Mouse (Mus musculus): Measurements from ENCODE around the gene Tns3. TPM values are rescaled to one million over a fixed set of nuclear protein-coding genes. Genes with fewer than 3 reads are reported as not detected.
A peak's percentile ranks its signal among the peaks of the same experiment; 100 is the strongest.

The Tns3 gene
- total and polyA plus RNA-seq, 2 experiments, result 12.8 to 15.3 TPM

DNA sequence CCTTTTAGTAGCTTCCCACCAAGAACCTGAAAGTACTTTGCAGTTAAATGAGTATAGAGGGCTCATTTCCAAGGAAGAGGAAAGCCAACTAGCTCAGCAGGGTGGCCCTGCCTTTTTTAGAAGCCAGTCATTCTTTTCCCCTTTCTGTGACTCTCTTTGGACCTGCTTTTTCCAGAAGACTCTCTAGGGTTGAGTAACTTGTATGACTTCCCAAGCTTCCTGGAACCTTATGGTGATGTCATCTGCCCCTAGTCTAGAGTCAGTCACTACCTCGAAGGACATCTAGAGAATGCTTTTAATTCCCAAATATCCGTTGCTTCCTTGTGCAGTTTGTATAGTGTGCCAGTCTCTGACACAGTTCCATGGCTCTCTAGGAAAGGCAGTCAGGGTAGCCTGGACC lies 4.8 kb upstream of the Tns3 start:
- Histone ChIP-seq H3K9ac (ENCODE audit: low read depth, low read length) (no peak overlapping the region), H3K4me3 (ENCODE audit: insufficient read depth, low read depth, low read length) (no peak overlapping the region), H3K27ac (replicated peaks; ENCODE audit: insufficient read depth, low read depth, low read length) (no peak overlapping the region), H3K27me3 (ENCODE audit: control insufficient read depth, insufficient read depth, low read length) (no peaks in the 10 kb centered on the region), H3K79me2 (ENCODE audit: control insufficient read depth, insufficient read depth, low read length) (peaks cover 2% of the 10 kb centered on the region; the same call in 1 of the 2 replicates), H3K36me3 (ENCODE audit: control insufficient read depth, insufficient read depth, low read length) (no peaks in the 10 kb centered on the region), H3K4me1 (ENCODE audit: control insufficient read depth, insufficient read depth, low read length) (no peaks in the 10 kb centered on the region)
- DNase-seq (ENCODE audit: extremely low read depth, low read depth, low spot score), result no peak
- TF ChIP-seq POLR2A (IDR thresholded peaks at IDR 0.05; ENCODE audit: extremely low read depth, insufficient read depth, low read length) (no peak), CTCF (IDR thresholded peaks at IDR 0.05; ENCODE audit: low read depth, low read length) (no peak)
- WGBS, result 85% methylated on average over 2 of the region's 2 CpGs

DNA sequence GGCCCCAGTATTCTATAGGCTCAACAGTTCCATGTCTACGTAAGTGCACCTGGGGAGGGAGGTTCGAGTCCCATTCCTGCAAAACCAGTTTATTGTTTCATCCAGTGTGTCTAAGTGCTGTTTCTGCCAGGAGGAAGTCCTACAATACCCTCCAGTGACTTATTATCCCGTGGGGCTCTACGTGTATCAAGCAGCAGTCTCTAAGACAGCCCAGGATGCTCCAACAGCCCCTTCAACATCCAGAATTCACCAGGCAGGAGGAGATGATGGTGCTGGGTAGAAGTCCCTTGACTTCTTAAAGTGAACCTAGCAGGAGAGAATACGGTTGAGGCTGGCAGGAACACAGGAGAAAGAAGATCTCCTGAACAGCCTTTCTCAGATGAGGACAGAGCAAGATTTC lies 462 bp upstream of the Tns3 start:
- peak overlapping the region; percentile 96 for H3K4me3 ChIP-seq (ENCODE audit: insufficient read depth, low read depth, low read length)
- H3K27ac ChIP-seq (replicated peaks; ENCODE audit: insufficient read depth, low read depth, low read length), result peak overlapping the region; percentile 24; the same call in 1 of the 2 replicates
- H3K79me2 ChIP-seq (ENCODE audit: control insufficient read depth, insufficient read depth, low read length), result peaks cover 16% of the 10 kb centered on the region; the same call in 1 of the 2 replicates
- H3K36me3 ChIP-seq (ENCODE audit: control insufficient read depth, insufficient read depth, low read length), result no peaks in the 10 kb centered on the region
- no peaks in the 10 kb centered on the region for H3K27me3 ChIP-seq (ENCODE audit: control insufficient read depth, insufficient read depth, low read length)
- H3K4me1 ChIP-seq (ENCODE audit: control insufficient read depth, insufficient read depth, low read length), result peaks cover 7% of the 10 kb centered on the region; the same call in 1 of the 2 replicates
- 58% methylated on average over 5 of the region's 5 CpGs for WGBS
- TF ChIP-seq POLR2A (IDR thresholded peaks at IDR 0.05; ENCODE audit: extremely low read depth, insufficient read depth, low read length) (no peak), CTCF (IDR thresholded peaks at IDR 0.05; ENCODE audit: low read depth, low read length) (no peak)
- no peak for DNase-seq (ENCODE audit: extremely low read depth, low read depth, low spot score)
- peak overlapping the region; percentile 96; the same call in 1 of the 2 replicates for H3K9ac ChIP-seq (ENCODE audit: low read depth, low read length)

DNA sequence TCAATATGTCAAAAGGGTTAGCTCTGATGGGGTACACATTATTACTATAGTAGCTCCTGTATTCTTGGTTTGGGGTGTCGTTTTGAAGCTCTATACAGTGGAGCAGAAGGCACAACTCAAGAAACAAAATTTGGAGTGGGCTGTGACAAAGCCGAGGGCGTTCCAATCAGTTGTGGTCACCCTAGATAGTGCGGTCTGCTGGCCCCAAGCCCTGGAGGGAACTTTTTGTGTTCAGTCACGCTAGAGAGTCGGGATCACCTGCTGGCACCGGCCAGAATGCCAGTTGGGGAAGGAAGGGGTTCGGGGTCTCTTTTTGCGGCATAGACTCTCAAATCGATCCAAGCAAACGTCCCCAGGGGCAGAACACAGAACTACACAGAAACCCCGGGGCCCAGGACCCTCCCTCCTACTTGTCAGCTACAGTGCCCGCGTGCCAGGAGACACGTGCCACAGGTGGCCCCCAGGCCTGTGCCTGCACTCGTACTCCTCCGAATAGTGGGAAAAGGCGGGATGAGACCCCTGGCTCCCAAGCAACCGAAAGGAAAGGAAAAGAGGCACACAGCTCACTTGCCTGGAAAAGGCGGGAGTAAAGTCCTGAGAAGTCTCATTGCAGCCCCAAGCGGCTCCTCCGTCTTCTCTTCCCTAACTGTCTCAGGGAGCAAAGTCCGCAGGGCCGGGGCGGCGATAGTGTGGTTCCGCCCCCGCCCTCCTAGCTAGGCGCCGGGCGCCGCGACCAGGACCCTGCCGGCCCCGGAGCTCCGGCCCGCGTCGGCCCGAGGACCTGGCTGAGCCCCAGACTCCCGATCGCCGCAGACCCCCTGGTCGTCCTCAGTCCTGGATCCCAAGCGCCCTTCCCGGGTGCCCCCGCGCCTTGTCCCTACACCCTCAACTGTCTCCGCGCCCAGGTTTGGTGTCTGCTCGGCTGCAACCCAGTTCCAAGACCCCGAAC lies 617 bp downstream of the Tns3 start:
- TF ChIP-seq CTCF (IDR thresholded peaks at IDR 0.05; ENCODE audit: low read depth, low read length), result no peak
- TF ChIP-seq POLR2A (IDR thresholded peaks at IDR 0.05; ENCODE audit: extremely low read depth, insufficient read depth, low read length), result 0 out of 2 replicates have a peak, but pooled peaks have one; percentile 6
- Histone ChIP-seq H3K79me2 (ENCODE audit: control insufficient read depth, insufficient read depth, low read length) (peaks cover 16% of the 10 kb centered on the region; the same call in 1 of the 2 replicates), H3K4me3 (ENCODE audit: insufficient read depth, low read depth, low read length) (peak overlapping the region; percentile 96), H3K9ac (ENCODE audit: low read depth, low read length) (peak overlapping the region; percentile 96), H3K27me3 (ENCODE audit: control insufficient read depth, insufficient read depth, low read length) (no peaks in the 10 kb centered on the region), H3K4me1 (ENCODE audit: control insufficient read depth, insufficient read depth, low read length) (peaks cover 7% of the 10 kb centered on the region; the same call in 1 of the 2 replicates), H3K36me3 (ENCODE audit: control insufficient read depth, insufficient read depth, low read length) (no peaks in the 10 kb centered on the region), H3K27ac (replicated peaks; ENCODE audit: insufficient read depth, low read depth, low read length) (peak overlapping the region; percentile 86)
- DNase-seq (ENCODE audit: extremely low read depth, low read depth, low spot score), result peak; percentile 66
- 2% methylated on average over 52 of the region's 52 CpGs for WGBS

DNA sequence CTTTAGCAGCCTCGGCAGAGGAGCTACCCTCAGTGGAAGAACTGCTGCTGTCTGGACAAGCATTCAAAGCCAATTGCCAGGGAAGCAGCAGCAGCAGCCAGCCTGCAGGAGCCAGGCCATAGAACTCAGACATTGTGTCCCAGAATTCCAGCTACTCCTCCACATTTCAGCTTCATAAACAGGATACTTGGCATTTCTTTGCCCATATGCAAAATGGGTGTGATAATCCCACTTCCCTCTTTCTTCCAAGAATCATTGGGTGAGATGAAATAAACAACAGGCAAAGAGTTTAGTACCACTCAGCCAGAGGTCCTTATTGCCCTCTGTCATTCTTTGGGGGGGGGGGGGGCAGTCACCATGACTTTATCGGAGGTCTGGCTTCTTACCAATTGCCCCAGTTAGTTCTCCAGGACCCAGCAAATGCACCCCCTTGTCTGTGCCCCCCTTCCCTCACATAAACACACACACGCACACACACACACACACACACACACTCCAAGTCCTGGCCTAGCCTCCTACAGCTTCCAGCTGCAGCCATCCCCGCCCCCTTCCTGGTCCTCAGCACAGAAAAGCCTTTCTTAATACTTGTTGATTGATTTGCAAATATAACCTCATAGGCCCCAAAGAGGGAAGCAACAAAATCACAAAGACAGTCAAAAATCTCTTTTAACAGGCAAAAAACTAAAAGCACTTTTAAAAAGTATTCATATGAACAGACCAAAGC lies 1.5 kb downstream of the Tns3 start:
- peak overlapping the region; percentile 96 for H3K4me3 ChIP-seq (ENCODE audit: insufficient read depth, low read depth, low read length)
- H3K36me3 ChIP-seq (ENCODE audit: control insufficient read depth, insufficient read depth, low read length), result no peaks in the 10 kb centered on the region
- peaks cover 7% of the 10 kb centered on the region; the same call in 1 of the 2 replicates for H3K4me1 ChIP-seq (ENCODE audit: control insufficient read depth, insufficient read depth, low read length)
- no peak for DNase-seq (ENCODE audit: extremely low read depth, low read depth, low spot score)
- H3K9ac ChIP-seq (ENCODE audit: low read depth, low read length), result peak overlapping the region; percentile 15; the same call in 1 of the 2 replicates
- H3K79me2 ChIP-seq (ENCODE audit: control insufficient read depth, insufficient read depth, low read length), result peaks cover 16% of the 10 kb centered on the region; the same call in 1 of the 2 replicates
- no peak for TF ChIP-seq CTCF (IDR thresholded peaks at IDR 0.05; ENCODE audit: low read depth, low read length)
- no peak for TF ChIP-seq POLR2A (IDR thresholded peaks at IDR 0.05; ENCODE audit: extremely low read depth, insufficient read depth, low read length)
- 73% methylated on average over 4 of the region's 4 CpGs for WGBS
- H3K27ac ChIP-seq (replicated peaks; ENCODE audit: insufficient read depth, low read depth, low read length), result no peak overlapping the region
- no peaks in the 10 kb centered on the region for H3K27me3 ChIP-seq (ENCODE audit: control insufficient read depth, insufficient read depth, low read length)

DNA sequence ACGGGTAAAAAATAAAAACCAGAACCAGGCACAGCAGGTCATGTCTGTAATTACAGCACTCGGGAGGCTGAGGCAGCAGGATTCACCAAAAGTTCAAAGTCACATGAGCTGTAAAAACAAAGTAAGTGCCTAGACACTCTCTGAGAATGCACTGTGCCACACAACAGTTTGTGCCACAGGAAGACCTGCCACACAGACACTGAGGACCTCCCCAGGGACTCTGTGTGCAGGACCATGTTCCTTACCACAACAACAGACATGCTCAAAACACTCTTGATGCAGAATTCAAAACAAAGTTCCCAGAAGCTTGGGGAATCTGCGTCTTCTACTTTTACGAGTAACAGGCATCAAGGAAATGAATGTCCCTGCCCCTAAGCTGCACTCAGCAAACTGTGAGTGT lies 3.4 kb downstream of the Tns3 start:
- H3K4me3 ChIP-seq (ENCODE audit: insufficient read depth, low read depth, low read length), result no peak overlapping the region
- TF ChIP-seq POLR2A (IDR thresholded peaks at IDR 0.05; ENCODE audit: extremely low read depth, insufficient read depth, low read length) (no peak), CTCF (IDR thresholded peaks at IDR 0.05; ENCODE audit: low read depth, low read length) (no peak)
- H3K27me3 ChIP-seq (ENCODE audit: control insufficient read depth, insufficient read depth, low read length), result no peaks in the 10 kb centered on the region
- H3K27ac ChIP-seq (replicated peaks; ENCODE audit: insufficient read depth, low read depth, low read length), result no peak overlapping the region
- H3K36me3 ChIP-seq (ENCODE audit: control insufficient read depth, insufficient read depth, low read length), result no peaks in the 10 kb centered on the region
- no peak for DNase-seq (ENCODE audit: extremely low read depth, low read depth, low spot score)
- H3K79me2 ChIP-seq (ENCODE audit: control insufficient read depth, insufficient read depth, low read length), result peaks cover 20% of the 10 kb centered on the region; the same call in 1 of the 2 replicates
- 83% methylated on average over 4 of the region's 4 CpGs for WGBS
- H3K4me1 ChIP-seq (ENCODE audit: control insufficient read depth, insufficient read depth, low read length), result peaks cover 7% of the 10 kb centered on the region; the same call in 1 of the 2 replicates
- no peak overlapping the region for H3K9ac ChIP-seq (ENCODE audit: low read depth, low read length)
